Mouse (Mus musculus) adrenal gland, postnatal 4 days (tissue): ENCODE measurements around the gene Itgav. TPM values are rescaled to one million over a fixed set of nuclear protein-coding genes. Genes with fewer than 3 reads are reported as not detected.
A peak's percentile ranks its signal among the peaks of the same experiment; 100 is the strongest.

Source experiments
- DNase-seq, 2 experiments: peaks; one replicate each; pipeline ENCODE4 v3.0.0; 2021 to 2022; ENCODE audit warnings: low spot score in 2 of 2, mixed read lengths in 2 of 2
- long read RNA-seq, 2 experiments: library from polyadenylated mRNA; stranded (forward); transcript quantifications; one replicate each; pipeline ENCODE4 v2.0.0; 2021
- total RNA-seq, 2 experiments: library from RNA; stranded (reverse); gene quantifications; 2 replicates each; pipeline ENCODE4 v1.2.3; 2021

Gene Itgav
- 100 to 1,000 TPM; 101 to 127 TPM for total RNA-seq
- long read RNA-seq, experiment 1, full-length matches to known transcripts: 1 of 5 reads
- long read RNA-seq, experiment 1, partial matches to known transcripts: 3 of 5 reads
- long read RNA-seq, experiment 1, other reads (novel, unspliced or antisense): 1 of 5 reads
- long read RNA-seq, experiment 2, full-length matches to known transcripts: 3 of 26 reads
- long read RNA-seq, experiment 2, partial matches to known transcripts: 6 of 26 reads
- long read RNA-seq, experiment 2, other reads (novel, unspliced or antisense): 17 of 26 reads

- DNase-seq: peak; percentile 93
These were observed at the start of gene Itgav for GRCm38 (mm10) chr2:83723921-83724826. Gene Itgav (plus strand): TSS chr2:83724397.

- no peak for DNase-seq
These were observed 49.8 kb upstream of the Itgav start for GRCm38 (mm10) chr2:83674421-83674820.

GRCm38 (mm10) chr2:83674896-83675295, 49.3 kb upstream of the Itgav start:
- no peak for DNase-seq

- DNase-seq: no peak
These were observed 48.5 kb upstream of the Itgav start for GRCm38 (mm10) chr2:83675681-83676080.

- DNase-seq: no peak
These were observed 47.8 kb upstream of the Itgav start for GRCm38 (mm10) chr2:83676226-83676870.

GRCm38 (mm10) chr2:83681332-83681731, 42.9 kb upstream of the Itgav start:
- DNase-seq: no peak

GRCm38 (mm10) chr2:83681785-83682184, 42.4 kb upstream of the Itgav start:
- no peak for DNase-seq

GRCm38 (mm10) chr2:83682282-83682681, 41.9 kb upstream of the Itgav start:
- DNase-seq: no peak

- DNase-seq: no peak
These were observed 40.3 kb upstream of the Itgav start for GRCm38 (mm10) chr2:83683731-83684519.

- DNase-seq: no peak
These were observed 39.5 kb upstream of the Itgav start for GRCm38 (mm10) chr2:83684691-83685090.

- DNase-seq: no peak
These were observed 33.8 kb upstream of the Itgav start for GRCm38 (mm10) chr2:83690372-83690771.

GRCm38 (mm10) chr2:83692651-83693545, 31.3 kb upstream of the Itgav start:
- DNase-seq: no peak

- DNase-seq: no peak
These were observed 30.1 kb upstream of the Itgav start for GRCm38 (mm10) chr2:83694061-83694460.

GRCm38 (mm10) chr2:83695345-83696247, 28.6 kb upstream of the Itgav start:
- DNase-seq: no peak

GRCm38 (mm10) chr2:83698484-83698883, 25.7 kb upstream of the Itgav start:
- no peak for DNase-seq

- DNase-seq: no peak
These were observed 24.9 kb upstream of the Itgav start for GRCm38 (mm10) chr2:83699324-83699723.

- no peak for DNase-seq
These were observed 23.5 kb upstream of the Itgav start for GRCm38 (mm10) chr2:83700667-83701066.

GRCm38 (mm10) chr2:83702411-83702810, 21.8 kb upstream of the Itgav start:
- DNase-seq: no peak

- DNase-seq: no peak
These were observed 18.5 kb upstream of the Itgav start for GRCm38 (mm10) chr2:83705580-83706158.
